Mouse (Mus musculus) adipocyte (in vitro differentiated cells): ENCODE results near the gene Trappc1.
A peak's percentile ranks its signal among the peaks of the same experiment; 100 is the strongest.

ENCODE experiments used
- DNase-seq: peaks from one replicate; pipeline ENCODE4 v3.0.0-alpha.2; 2016; ENCODE audit warnings: low spot score

Gene Trappc1

GRCm38 (mm10) chr11:69369215-69369989, 45.6 kb downstream of the Trappc1 start, which contains the start of gene Chd3:
TSS of gene Chd3 (minus strand) at chr11:69369406.
- DNase-seq = no peak

GRCm38 (mm10) chr11:69369990-69370816, 46.4 kb downstream of the Trappc1 start:
- DNase-seq = no peak

- peak; percentile 64 for DNase-seq
These were observed 47.0 kb downstream of the Trappc1 start for GRCm38 (mm10) chr11:69370817-69371215.

GRCm38 (mm10) chr11:69371601-69372000, 47.8 kb downstream of the Trappc1 start:
- DNase-seq = no peak

GRCm38 (mm10) chr11:69372056-69372779, 48.4 kb downstream of the Trappc1 start:
- DNase-seq = no peak

GRCm38 (mm10) chr11:69372780-69373170, 49.0 kb downstream of the Trappc1 start:
- no peak for DNase-seq

- no peak for DNase-seq
These were observed 49.6 kb downstream of the Trappc1 start for GRCm38 (mm10) chr11:69373223-69373965.
